Mouse (Mus musculus) MEL (cell line): Measurements from ENCODE around the gene Enpp4. TPM values are rescaled to one million over a fixed set of nuclear protein-coding genes. Genes with fewer than 3 reads are reported as not detected.

Source experiments
- DNase-seq: peaks from one replicate; pipeline ENCODE4 v3.0.0; 2011; ENCODE audit warnings: low read depth, low spot score
- H3K27ac ChIP-seq: 2 replicates; pipeline ENCODE4 v1.5.1; 2012; ENCODE audit warnings: low read depth, mild to moderate bottlenecking, control low read depth, low read length, moderate library complexity; ENCODE audit not compliant: control insufficient read depth
- H3K27me3 ChIP-seq, 2 experiments: fragments of 150-350 bp in 1 of 2; sonication (generic) in 1 of 2; 2 replicates each; pipeline ENCODE4 v1.6.1; 2012; ENCODE audit warnings: low read length in 2 of 2, mild to moderate bottlenecking in 2 of 2, improper control_type of control experiment in 1 of 2, moderate library complexity in 1 of 2; ENCODE audit not compliant: insufficient read depth in 2 of 2, control insufficient read depth in 1 of 2
- H3K36me3 ChIP-seq, 2 experiments: 2 replicates each; pipeline ENCODE4 v1.6.1; 2012 to 2014; ENCODE audit warnings: low read length in 2 of 2, improper control_type of control experiment in 1 of 2, inconsistent platforms in 1 of 2, mild to moderate bottlenecking in 1 of 2; ENCODE audit not compliant: insufficient read depth in 2 of 2, control insufficient read depth in 1 of 2
- H3K4me1 ChIP-seq, 2 experiments: fragments of 150-350 bp in 1 of 2; sonication (generic) in 1 of 2; 2 replicates each; pipeline ENCODE4 v1.6.1; 2012; ENCODE audit warnings: low read length in 2 of 2, improper control_type of control experiment in 1 of 2, mild to moderate bottlenecking in 1 of 2; ENCODE audit not compliant: insufficient read depth in 2 of 2, control insufficient read depth in 1 of 2
- H3K4me3 ChIP-seq, 2 experiments: fragments of 150-350 bp in 1 of 2; sonication (generic) in 1 of 2; 2 replicates each; pipeline ENCODE4 v1.5.1; 2012; ENCODE audit warnings: low read depth in 2 of 2, low read length in 2 of 2, mild to moderate bottlenecking in 2 of 2, moderate library complexity in 2 of 2, control low read depth in 1 of 2, improper control_type of control experiment in 1 of 2; ENCODE audit not compliant: control insufficient read depth in 1 of 2, insufficient read depth in 1 of 2
- H3K79me2 ChIP-seq: 2 replicates; pipeline ENCODE4 v1.6.1; 2012; ENCODE audit warnings: mild to moderate bottlenecking, low read length, moderate library complexity; ENCODE audit not compliant: control insufficient read depth, poor library complexity, insufficient read depth
- H3K9ac ChIP-seq: 2 replicates; pipeline ENCODE4 v1.6.1; 2012; ENCODE audit warnings: low read depth, mild to moderate bottlenecking, control low read depth, low read length, moderate library complexity; ENCODE audit not compliant: control insufficient read depth, poor library complexity, severe bottlenecking
- H3K9me3 ChIP-seq: fragments of 150-350 bp; sonication (generic); replicated peaks from 2 replicates; pipeline ENCODE4 v1.6.1; 2012; ENCODE audit warnings: mild to moderate bottlenecking, low read length, improper control_type of control experiment, moderate library complexity; ENCODE audit not compliant: insufficient read depth
- BHLHE40 ChIP-seq: IDR thresholded peaks from 2 replicates; pipeline ENCODE4 v1.6.1; 2012; ENCODE audit warnings: low read depth, mild to moderate bottlenecking, inconsistent platforms, low read length, improper control_type of control experiment, borderline replicate concordance
- CTCF ChIP-seq, 3 experiments: IDR thresholded peaks in 2 of 3; conservative IDR thresholded peaks in 1 of 3; 2 replicates each; pipeline ENCODE4 v1.5.1; 2011 to 2012; ENCODE audit warnings: low read length in 3 of 3, low read depth in 2 of 3, mild to moderate bottlenecking in 2 of 3, improper control_type of control experiment in 1 of 3, inconsistent platforms in 1 of 3, mixed read lengths in 1 of 3, moderate library complexity in 1 of 3; ENCODE audit not compliant: control insufficient read depth in 1 of 3, insufficient read depth in 1 of 3, poor library complexity in 1 of 3, severe bottlenecking in 1 of 3
- E2F4 ChIP-seq: IDR thresholded peaks from 2 replicates; pipeline ENCODE4 v1.6.1; 2011; ENCODE audit warnings: low read depth, low read length, improper control_type of control experiment, borderline replicate concordance
- ETS1 ChIP-seq: IDR thresholded peaks from 2 replicates; pipeline ENCODE4 v1.6.1; 2012; ENCODE audit warnings: low read depth, mild to moderate bottlenecking, inconsistent platforms, low read length, improper control_type of control experiment, moderate library complexity
- GABPA ChIP-seq: IDR thresholded peaks from 2 replicates; pipeline ENCODE4 v1.6.1; 2012; ENCODE audit warnings: low read depth, mild to moderate bottlenecking, inconsistent platforms, low read length, improper control_type of control experiment, moderate library complexity
- GATA1 ChIP-seq: IDR thresholded peaks from 2 replicates; pipeline ENCODE4 v1.6.1; 2011; ENCODE audit warnings: low read depth, low read length, improper control_type of control experiment
- KAT2A ChIP-seq: conservative IDR thresholded peaks from 2 replicates; pipeline ENCODE4 v1.6.1; 2012; ENCODE audit warnings: low read depth, low read length, improper control_type of control experiment, inconsistent platforms
- MYB ChIP-seq: IDR thresholded peaks from 2 replicates; pipeline ENCODE4 v1.6.1; 2011; ENCODE audit warnings: mild to moderate bottlenecking, low read depth, low read length, improper control_type of control experiment
- POLR2A ChIP-seq, 2 experiments: IDR thresholded peaks; 2 replicates each; pipeline ENCODE4 v1.6.1; 2011 to 2012; ENCODE audit warnings: low read length in 2 of 2, mild to moderate bottlenecking in 2 of 2, control low read depth in 1 of 2, improper control_type of control experiment in 1 of 2, low read depth in 1 of 2, moderate library complexity in 1 of 2; ENCODE audit not compliant: control insufficient read depth in 1 of 2, insufficient read depth in 1 of 2, poor library complexity in 1 of 2
- POLR2AphosphoS2 ChIP-seq: IDR thresholded peaks from 2 replicates; pipeline ENCODE4 v1.6.1; 2011; ENCODE audit warnings: low read length, improper control_type of control experiment
- RAD21 ChIP-seq: IDR thresholded peaks from 2 replicates; pipeline ENCODE4 v1.6.1; 2011; ENCODE audit warnings: mild to moderate bottlenecking, low read depth, low read length, improper control_type of control experiment
- RCOR1 ChIP-seq: IDR thresholded peaks from 2 replicates; pipeline ENCODE4 v1.6.1; 2012; ENCODE audit warnings: low read depth, mild to moderate bottlenecking, inconsistent platforms, low read length, improper control_type of control experiment
- TCF12 ChIP-seq: IDR thresholded peaks from 2 replicates; pipeline ENCODE4 v1.6.1; 2014; ENCODE audit warnings: low read depth, mild to moderate bottlenecking, inconsistent platforms, low read length, improper control_type of control experiment, moderate library complexity
- UBTF ChIP-seq: IDR thresholded peaks from 2 replicates; pipeline ENCODE4 v1.6.1; 2012; ENCODE audit warnings: low read depth, mild to moderate bottlenecking, inconsistent platforms, low read length, improper control_type of control experiment, moderate library complexity, borderline replicate concordance; ENCODE audit not compliant: insufficient read depth
- USF1 ChIP-seq: IDR thresholded peaks from 2 replicates; pipeline ENCODE4 v1.6.1; 2014; ENCODE audit warnings: low read depth, mild to moderate bottlenecking, inconsistent platforms, low read length, improper control_type of control experiment, moderate library complexity
- USF2 ChIP-seq, 2 experiments: IDR thresholded peaks; 2 replicates each; pipeline ENCODE4 v1.6.1; 2011 to 2012; ENCODE audit warnings: improper control_type of control experiment in 2 of 2, low read length in 2 of 2, borderline replicate concordance in 1 of 2, inconsistent platforms in 1 of 2, low read depth in 1 of 2, mild to moderate bottlenecking in 1 of 2; ENCODE audit not compliant: insufficient read depth in 1 of 2
- ZKSCAN1 ChIP-seq: IDR thresholded peaks from 2 replicates; pipeline ENCODE4 v1.6.1; 2012; ENCODE audit warnings: low read depth, mild to moderate bottlenecking, inconsistent platforms, low read length, improper control_type of control experiment, moderate library complexity
- ZNF384 ChIP-seq: IDR thresholded peaks from 2 replicates; pipeline ENCODE4 v1.6.1; 2012; ENCODE audit warnings: low read depth, mild to moderate bottlenecking, inconsistent platforms, low read length, improper control_type of control experiment
- polyA plus RNA-seq, 2 experiments: library from polyadenylated mRNA; stranded (reverse) in 1 of 2; unstranded in 1 of 2; fragments of >175 nt in 1 of 2; fragments of >200 nt in 1 of 2; gene quantifications; 2 replicates each; pipeline versions ENCODE4 v1.2.1 to v1.2.4; 2012; ENCODE audit warnings: low replicate concordance in 2 of 2, low read depth in 1 of 2; ENCODE audit not compliant: insufficient read length in 2 of 2, insufficient read depth in 1 of 2, missing spikeins in 1 of 2
- total RNA-seq: library from RNA; depleted of rRNA; stranded (reverse); fragments of 300-350 nt; gene quantifications from 2 replicates; pipeline ENCODE4 v1.2.3, GENCODE M21; 2012; rRNA removed

The Enpp4 gene
- total and polyA plus RNA-seq, 3 experiments, result 13.9 to 21.7 TPM; not detected in 1

- no peak overlapping the region for H3K4me3 ChIP-seq
- no peaks in the 10 kb centered on the region for H3K27me3 ChIP-seq
- H3K4me1 ChIP-seq, result no peaks in the 10 kb centered on the region; a peak in 1 of 4 replicates
- no peaks in the 10 kb centered on the region for H3K9me3 ChIP-seq
- TF ChIP-seq POLR2AphosphoS2, result no peak
- no peak for TF ChIP-seq POLR2A (IDR thresholded peaks at IDR 0.05; ENCODE audit: control insufficient read depth in 1 of 2, insufficient read depth in 1 of 2, low read depth in 1 of 2, low read length in 2 of 2, poor library complexity in 1 of 2)
- TF ChIP-seq BHLHE40, result no peak
- no peak for TF ChIP-seq TCF12
- TF ChIP-seq MYB, result no peak
- TF ChIP-seq KAT2A, result no peak
- no peak for TF ChIP-seq ETS1
- no peak for TF ChIP-seq USF2 (IDR thresholded peaks at IDR 0.05; ENCODE audit: borderline replicate concordance in 1 of 2, insufficient read depth in 1 of 2, low read depth in 1 of 2, low read length in 2 of 2)
- no peak overlapping the region for H3K27ac ChIP-seq
- no peak for DNase-seq
- H3K9ac ChIP-seq, result no peak overlapping the region
- no peaks in the 10 kb centered on the region; a peak in 1 of 4 replicates for H3K36me3 ChIP-seq
- H3K79me2 ChIP-seq, result no peaks in the 10 kb centered on the region
These were observed 48.5 kb downstream of the Enpp4 start for GRCm38 (mm10) chr17:44057123-44057522.

- Histone ChIP-seq H3K9me3 (no peaks in the 10 kb centered on the region), H3K4me1 (no peaks in the 10 kb centered on the region), H3K27ac (no peak overlapping the region), H3K27me3 (no peaks in the 10 kb centered on the region), H3K36me3 (no peaks in the 10 kb centered on the region; a peak in 1 of 4 replicates), H3K79me2 (no peaks in the 10 kb centered on the region), H3K9ac (no peak overlapping the region), H3K4me3 (no peak overlapping the region)
- no peak for DNase-seq
- no peak for TF ChIP-seq E2F4
- TF ChIP-seq GABPA, result no peak
- TF ChIP-seq ZKSCAN1, result no peak
- TF ChIP-seq GATA1, result no peak
- no peak for TF ChIP-seq CTCF (IDR thresholded peaks at IDR 0.05 in 2 of 3, conservative IDR thresholded peaks at IDR 0.05 in 1 of 3; ENCODE audit: control insufficient read depth in 1 of 3, insufficient read depth in 1 of 3, low read depth in 2 of 3, low read length in 3 of 3, poor library complexity in 1 of 3, severe bottlenecking in 1 of 3)
- TF ChIP-seq UBTF, result no peak
- no peak for TF ChIP-seq RAD21
- no peak for TF ChIP-seq USF1
- no peak for TF ChIP-seq RCOR1
- TF ChIP-seq ZNF384, result no peak
- TF ChIP-seq, all 39 proteins: peak for 0
These were observed 52.2 kb downstream of the Enpp4 start for GRCm38 (mm10) chr17:44053427-44053826.

Other genes with a start within 250 kb of the Enpp4 start
- gene Enpp5, start 27.0 kb downstream of the Enpp4 start, total RNA-seq, result 5.2 TPM in 2 replicates
- 1 to 10 TPM in 1 of 2 experiments, not detected in 1; 7.0 TPM for gene Enpp5, start 27.0 kb downstream of the Enpp4 start, polyA plus RNA-seq
- not detected in 2 replicates for gene Clic5, start 82.8 kb upstream of the Enpp4 start, total RNA-seq
- gene Clic5, start 82.8 kb upstream of the Enpp4 start, polyA plus RNA-seq, result not detected